Mouse (Mus musculus) small intestine, adult 2 months (tissue): ENCODE results near the gene Tmem151b. TPM values are rescaled to one million over a fixed set of nuclear protein-coding genes. Genes with fewer than 3 reads are reported as not detected.

Experiments
- H3K27ac ChIP-seq: fragments of 200-500 bp; 2 replicates; pipeline ENCODE4 v1.5.1; 2012; ENCODE audit warnings: low read depth, low read length, control low read depth, inconsistent platforms; ENCODE audit not compliant: insufficient read depth
- H3K27me3 ChIP-seq: fragments of 200-500 bp; 2 replicates; pipeline ENCODE4 v1.6.1; 2012; ENCODE audit warnings: mild to moderate bottlenecking, moderate library complexity, low read length, inconsistent platforms; ENCODE audit not compliant: control insufficient read depth, insufficient read depth
- H3K36me3 ChIP-seq: fragments of 200-500 bp; 2 replicates; pipeline ENCODE4 v1.6.1; 2012; ENCODE audit warnings: mild to moderate bottlenecking, low read length, control low read depth, inconsistent platforms; ENCODE audit not compliant: control insufficient read depth, insufficient read depth
- H3K4me1 ChIP-seq: fragments of 200-500 bp; 2 replicates; pipeline ENCODE4 v1.6.1; 2012; ENCODE audit warnings: low read length, inconsistent platforms, mixed read lengths; ENCODE audit not compliant: control insufficient read depth, insufficient read depth, insufficient read length
- H3K4me3 ChIP-seq: fragments of 200-500 bp; 2 replicates; pipeline ENCODE4 v1.5.1; 2012; ENCODE audit warnings: low read depth, mild to moderate bottlenecking, control low read depth, inconsistent platforms, low read length, moderate library complexity
- CTCF ChIP-seq: fragments of 200-500 bp; IDR thresholded peaks from 2 replicates; pipeline ENCODE4 v1.5.1; 2012; ENCODE audit warnings: low read depth, mild to moderate bottlenecking, control low read depth, inconsistent platforms, low read length, moderate library complexity, mixed read lengths; ENCODE audit not compliant: insufficient replicate concordance, insufficient read length; ENCODE audit errors: extremely low read depth
- POLR2A ChIP-seq: fragments of 200-500 bp; IDR thresholded peaks from 2 replicates; pipeline ENCODE4 v1.6.1; 2012; ENCODE audit warnings: low read depth, mild to moderate bottlenecking, control low read depth, inconsistent platforms, low read length, moderate library complexity
- WGBS: fragments of 180-500 bp; shearing (Covaris S2); methylation state at CpG from one replicate; pipeline ENCODE4 v1.1.7; 2018; 5-methylcytosine and 5-hydroxymethylcytosine counted together
- polyA plus RNA-seq: library from polyadenylated mRNA; depleted of rRNA; stranded (reverse); fragments of >200 nt; gene quantifications from 2 replicates; pipeline ENCODE4 v1.2.3, GENCODE M21; 2012

Gene Tmem151b
- polyA plus RNA-seq, 1 experiment: 0.94 TPM

GRCm38 (mm10) chr17:45526571-45526970, 22.9 kb downstream of the Tmem151b start:
- no peak overlapping the region for H3K27ac ChIP-seq
- WGBS: 23% methylated on average over 5 of the region's 5 CpGs
- H3K4me3 ChIP-seq: no peak overlapping the region
- TF ChIP-seq CTCF (no peak), POLR2A (no peak)
- H3K4me1 ChIP-seq: no peaks in the 10 kb centered on the region
- H3K27me3 ChIP-seq: peaks cover 13% of the 10 kb centered on the region
- no peaks in the 10 kb centered on the region for H3K36me3 ChIP-seq

GRCm38 (mm10) chr17:45524961-45525360, 24.5 kb downstream of the Tmem151b start:
- Histone ChIP-seq H3K27me3 (peaks cover 6% of the 10 kb centered on the region), H3K27ac (no peak overlapping the region), H3K4me1 (no peaks in the 10 kb centered on the region), H3K4me3 (no peak overlapping the region), H3K36me3 (no peaks in the 10 kb centered on the region)
- no peak for TF ChIP-seq POLR2A
- TF ChIP-seq CTCF: no peak
- WGBS: 61% methylated on average over 4 of the region's 4 CpGs

- no peak within 1 kb of the TSS for H3K4me3 ChIP-seq
- WGBS: 4% methylated on average over 21 of the region's 21 CpGs
- TF ChIP-seq POLR2A (no peak), CTCF (no peak)
These were observed 26.2 kb downstream of the Tmem151b start, which contains the start of gene Tcte1 for GRCm38 (mm10) chr17:45523263-45523662. Gene Tcte1, plus strand, starts transcription at chr17:45523434.

GRCm38 (mm10) chr17:45520136-45520535, 29.3 kb downstream of the Tmem151b start:
- H3K27me3 ChIP-seq: peaks cover 6% of the 10 kb centered on the region
- H3K36me3 ChIP-seq: peaks cover 5% of the 10 kb centered on the region
- no peak for TF ChIP-seq POLR2A
- TF ChIP-seq CTCF: no peak
- WGBS: 85% methylated on average over 11 of the region's 11 CpGs
- no peaks in the 10 kb centered on the region for H3K4me1 ChIP-seq
- no peak overlapping the region for H3K27ac ChIP-seq
- H3K4me3 ChIP-seq: no peak overlapping the region

More at GRCm38 (mm10) chr17:45523263-45523662, 26.2 kb downstream of the Tmem151b start, which contains the start of gene Tcte1:
- Histone ChIP-seq H3K4me1 (no peaks in the 10 kb centered on the region), H3K36me3 (no peaks in the 10 kb centered on the region; the same call in 1 of the 2 replicates), H3K27me3 (peaks cover 6% of the 10 kb centered on the region), H3K27ac (no peak within 1 kb of the TSS)

- no peak for TF ChIP-seq CTCF
- TF ChIP-seq POLR2A: no peak
- WGBS: 78% methylated on average over 12 of the region's 12 CpGs
- no peak overlapping the region for H3K4me3 ChIP-seq
- peaks cover 5% of the 10 kb centered on the region for H3K36me3 ChIP-seq
- peaks cover 6% of the 10 kb centered on the region for H3K27me3 ChIP-seq
- no peak overlapping the region for H3K27ac ChIP-seq
- no peaks in the 10 kb centered on the region for H3K4me1 ChIP-seq
These were observed 30.6 kb downstream of the Tmem151b start for GRCm38 (mm10) chr17:45518766-45519475.

GRCm38 (mm10) chr17:45517549-45518215, 31.8 kb downstream of the Tmem151b start:
- Histone ChIP-seq H3K4me1 (no peaks in the 10 kb centered on the region), H3K27ac (no peak overlapping the region), H3K27me3 (no peaks in the 10 kb centered on the region), H3K36me3 (peaks cover 5% of the 10 kb centered on the region), H3K4me3 (no peak overlapping the region)
- WGBS: 93% methylated on average over 28 of the region's 28 CpGs
- TF ChIP-seq POLR2A (no peak), CTCF (no peak)

- H3K4me3 ChIP-seq: no peak overlapping the region
- peaks cover 5% of the 10 kb centered on the region for H3K36me3 ChIP-seq
- no peak overlapping the region for H3K27ac ChIP-seq
- TF ChIP-seq POLR2A: no peak
- no peak for TF ChIP-seq CTCF
- WGBS: 96% methylated on average over 21 of the region's 21 CpGs
- H3K4me1 ChIP-seq: no peaks in the 10 kb centered on the region
- no peaks in the 10 kb centered on the region for H3K27me3 ChIP-seq
These were observed 32.3 kb downstream of the Tmem151b start for GRCm38 (mm10) chr17:45517135-45517534.
